Mouse (Mus musculus): ENCODE measurements around the gene Pold1.
A peak's percentile ranks its signal among the peaks of the same experiment; 100 is the strongest.

Gene Pold1

GRCm38 (mm10) chr7:44581637-44582036 lies 33.0 kb upstream of the Pold1 start:
- DNase-seq (ENCODE audit: low spot score) = no peak

GRCm38 (mm10) chr7:44576333-44576844 lies 27.7 kb upstream of the Pold1 start:
- DNase-seq (ENCODE audit: low spot score) = no peak

GRCm38 (mm10) chr7:44572956-44573484 lies 24.4 kb upstream of the Pold1 start:
- no peak for DNase-seq (ENCODE audit: low spot score)

- no peak for DNase-seq (ENCODE audit: low spot score)
Observed at GRCm38 (mm10) chr7:44572213-44572701, 23.6 kb upstream of the Pold1 start, which contains the start of gene Napsa. TSS of gene Napsa (plus strand) at chr7:44572380.

- DNase-seq (ENCODE audit: low spot score) = no peak
Observed at GRCm38 (mm10) chr7:44571811-44572210, 23.2 kb upstream of the Pold1 start.

GRCm38 (mm10) chr7:44570989-44571388 lies 22.3 kb upstream of the Pold1 start:
- DNase-seq (ENCODE audit: low spot score) = no peak

- DNase-seq (ENCODE audit: low spot score) = no peak
Observed at GRCm38 (mm10) chr7:44568803-44569202, 20.2 kb upstream of the Pold1 start.

GRCm38 (mm10) chr7:44565414-44565813 lies 16.8 kb upstream of the Pold1 start:
- DNase-seq (ENCODE audit: low spot score) = no peak

- DNase-seq (ENCODE audit: low spot score) = no peak
Observed at GRCm38 (mm10) chr7:44564486-44564885, 15.8 kb upstream of the Pold1 start.

GRCm38 (mm10) chr7:44563284-44563683 lies 14.6 kb upstream of the Pold1 start:
- DNase-seq (ENCODE audit: low spot score) = no peak

GRCm38 (mm10) chr7:44560435-44561400 lies 12.1 kb upstream of the Pold1 start:
- DNase-seq (ENCODE audit: low spot score) = no peak

GRCm38 (mm10) chr7:44557629-44558028 lies 9.0 kb upstream of the Pold1 start:
- DNase-seq (ENCODE audit: low spot score) = no peak

GRCm38 (mm10) chr7:44553826-44554225 lies 5.2 kb upstream of the Pold1 start, which contains the start of gene Nr1h2:
TSS of gene Nr1h2 (minus strand) at chr7:44553951.
- DNase-seq (ENCODE audit: low spot score) = peak; percentile 75

GRCm38 (mm10) chr7:44553196-44553764 lies 4.6 kb upstream of the Pold1 start:
- no peak for DNase-seq (ENCODE audit: low spot score)

- no peak for DNase-seq (ENCODE audit: low spot score)
Observed at GRCm38 (mm10) chr7:44552141-44552908, 3.7 kb upstream of the Pold1 start.

GRCm38 (mm10) chr7:44551731-44552130 lies 3.1 kb upstream of the Pold1 start:
- DNase-seq (ENCODE audit: low spot score) = no peak

- no peak for DNase-seq (ENCODE audit: low spot score)
Observed at GRCm38 (mm10) chr7:44551301-44551700, 2.7 kb upstream of the Pold1 start.

GRCm38 (mm10) chr7:44550409-44550678 lies 1.7 kb upstream of the Pold1 start:
- DNase-seq (ENCODE audit: low spot score) = no peak

GRCm38 (mm10) chr7:44549621-44550408 lies 1.2 kb upstream of the Pold1 start:
- DNase-seq (ENCODE audit: low spot score) = no peak

GRCm38 (mm10) chr7:44547725-44548124 lies 924 bp downstream of the Pold1 start:
- DNase-seq (ENCODE audit: low spot score) = no peak

- DNase-seq (ENCODE audit: low spot score) = no peak
Observed at GRCm38 (mm10) chr7:44547041-44547440, 1.6 kb downstream of the Pold1 start.
